Mouse (Mus musculus) liver, adult 2 months (tissue): ENCODE results near the gene Zfp526. TPM values are rescaled to one million over a fixed set of nuclear protein-coding genes. Genes with fewer than 3 reads are reported as not detected.
"Not testable (repeated sequence)": the region's sequence is repeated elsewhere in the genome, so short reads cannot be mapped to it uniquely, and the experiment has no call there.

Source experiments
- DNase-seq: peaks from one replicate; pipeline ENCODE4 v3.0.0-alpha.2; 2011; ENCODE audit warnings: low read depth, low spot score; ENCODE audit errors: extremely low read depth
- H3K27ac ChIP-seq: fragments of 200-500 bp; replicated peaks from 2 replicates; pipeline ENCODE4 v1.5.1; 2012; ENCODE audit warnings: low read depth, mild to moderate bottlenecking, control low read depth, inconsistent platforms, low read length; ENCODE audit not compliant: insufficient read depth
- H3K27me3 ChIP-seq: fragments of 200-500 bp; 2 replicates; pipeline ENCODE4 v1.6.1; 2012; ENCODE audit warnings: mild to moderate bottlenecking, moderate library complexity, low read length, inconsistent platforms; ENCODE audit not compliant: control insufficient read depth, insufficient read depth
- H3K36me3 ChIP-seq: fragments of 200-500 bp; 2 replicates; pipeline ENCODE4 v1.6.1; 2012; ENCODE audit warnings: low read length, inconsistent platforms; ENCODE audit not compliant: control insufficient read depth, insufficient read depth
- H3K4me1 ChIP-seq: fragments of 200-500 bp; 2 replicates; pipeline ENCODE4 v1.6.1; 2011; ENCODE audit warnings: low read length; ENCODE audit not compliant: control insufficient read depth, insufficient read depth
- H3K4me3 ChIP-seq: fragments of 200-500 bp; 2 replicates; pipeline ENCODE4 v1.5.1; 2011; ENCODE audit warnings: low read depth, mild to moderate bottlenecking, control low read depth, low read length, moderate library complexity; ENCODE audit not compliant: insufficient read depth
- H3K79me2 ChIP-seq: fragments of 200-500 bp; 2 replicates; pipeline ENCODE4 v1.6.1; 2012; ENCODE audit warnings: inconsistent platforms, mild to moderate bottlenecking, low read length, moderate library complexity; ENCODE audit not compliant: control insufficient read depth, insufficient read depth
- H3K9ac ChIP-seq: fragments of 200-500 bp; 2 replicates; pipeline ENCODE4 v1.6.1; 2012; ENCODE audit warnings: low read depth, mild to moderate bottlenecking, control low read depth, inconsistent platforms, low read length
- CTCF ChIP-seq: fragments of 200-500 bp; IDR thresholded peaks from 2 replicates; pipeline ENCODE4 v1.5.1; 2011; ENCODE audit warnings: low read depth, low read length, control low read depth
- POLR2A ChIP-seq: fragments of 200-500 bp; IDR thresholded peaks from 2 replicates; pipeline ENCODE4 v1.6.1; 2011; ENCODE audit warnings: low read length, control low read depth; ENCODE audit not compliant: insufficient read depth; ENCODE audit errors: extremely low read depth
- WGBS: fragments of 180-500 bp; shearing (Covaris S2); methylation state at CpG from one replicate; pipeline ENCODE4 v1.1.7; 2018; 5-methylcytosine and 5-hydroxymethylcytosine counted together
- polyA plus RNA-seq: library from polyadenylated mRNA; depleted of rRNA; stranded (reverse); fragments of >200 nt; gene quantifications from 2 replicates; pipeline ENCODE4 v1.2.3, GENCODE M21; 2012
- total RNA-seq: library from RNA; depleted of rRNA; stranded (reverse); fragments of >200 nt; gene quantifications from 2 replicates; pipeline ENCODE4 v1.2.3, GENCODE M21; 2014

Gene Zfp526
- total and polyA plus RNA-seq, 2 experiments = 2.2 to 4.7 TPM

DNA sequence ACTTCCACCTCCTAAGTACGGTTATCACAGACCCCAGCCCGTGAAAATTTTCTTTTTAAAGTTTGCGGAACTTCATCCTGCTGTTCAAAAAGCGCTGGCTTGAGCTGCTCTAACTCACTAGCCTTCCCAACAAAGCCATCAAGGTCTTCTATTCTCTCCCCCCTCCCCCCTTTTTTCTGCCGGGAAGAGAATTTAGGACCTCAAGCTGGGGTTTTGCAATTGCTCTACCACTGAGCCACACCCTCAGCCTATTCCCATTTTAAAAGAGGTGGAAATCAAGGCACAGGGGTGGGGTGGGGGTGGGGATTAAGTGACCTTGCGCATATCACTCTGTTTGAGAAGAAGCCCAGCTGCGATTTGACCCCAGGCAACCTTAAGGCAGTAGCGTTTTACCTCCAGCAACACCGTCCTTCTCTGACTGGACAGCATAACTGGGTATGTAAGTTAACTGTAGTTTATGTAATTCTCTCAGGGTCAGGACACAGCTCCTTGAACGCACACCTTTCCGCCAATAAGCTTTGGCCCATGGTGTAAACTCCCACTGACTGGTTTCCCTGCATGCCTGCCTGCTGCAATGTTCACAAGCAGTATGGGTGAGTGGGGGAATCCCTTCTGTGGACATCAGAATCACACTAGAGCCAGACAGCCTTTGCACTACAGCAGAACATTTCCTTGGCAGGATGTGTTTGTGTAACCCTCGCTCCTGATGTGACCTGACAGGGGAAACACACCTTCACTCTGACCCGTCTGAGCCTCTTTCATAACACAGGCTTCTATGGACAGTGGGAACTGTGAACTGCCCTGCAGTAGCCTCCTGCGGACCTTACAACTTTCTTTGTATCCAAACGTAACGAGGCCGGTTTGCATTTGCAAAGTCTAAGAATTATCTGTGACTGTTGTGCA lies 43.0 kb downstream of the Zfp526 start:
- H3K9ac ChIP-seq = peak overlapping the region; percentile 1; the same call in 1 of the 2 replicates
- H3K79me2 ChIP-seq = peaks cover 7% of the 10 kb centered on the region; the same call in 1 of the 2 replicates
- WGBS = 31% methylated on average over 17 of the region's 17 CpGs
- no peak for TF ChIP-seq POLR2A
- no peak for TF ChIP-seq CTCF
- no peak overlapping the region for H3K4me3 ChIP-seq
- no peaks in the 10 kb centered on the region for H3K36me3 ChIP-seq
- peak overlapping the region; percentile 28 for H3K27ac ChIP-seq
- H3K4me1 ChIP-seq = peaks cover 6% of the 10 kb centered on the region
- DNase-seq = peak; percentile 93
- no peaks in the 10 kb centered on the region for H3K27me3 ChIP-seq

- H3K27ac ChIP-seq, DNase-seq, H3K27me3 ChIP-seq, H3K9ac ChIP-seq, H3K36me3 ChIP-seq, H3K4me3 ChIP-seq: not testable (repeated sequence)
- WGBS = 83% methylated on average over 5 of the region's 5 CpGs
- peaks cover 11% of the 10 kb centered on the region for H3K4me1 ChIP-seq
- peaks cover 13% of the 10 kb centered on the region for H3K79me2 ChIP-seq
Measured at GRCm38 (mm10) chr7:25265743-25266142, 44.5 kb downstream of the Zfp526 start.

GRCm38 (mm10) chr7:25266180-25266962 lies 45.1 kb downstream of the Zfp526 start:
- no peak for TF ChIP-seq POLR2A
- Histone ChIP-seq H3K79me2 (peaks cover 19% of the 10 kb centered on the region), H3K4me1 (peaks cover 11% of the 10 kb centered on the region), H3K36me3 (no peaks in the 10 kb centered on the region), H3K4me3 (no peak overlapping the region), H3K27me3 (no peaks in the 10 kb centered on the region), H3K9ac (no peak overlapping the region), H3K27ac (no peak overlapping the region)
- WGBS = 81% methylated on average over 8 of the region's 8 CpGs
- no peak for DNase-seq

- TF ChIP-seq CTCF (no peak), POLR2A (peak; percentile 47; the same call in 1 of the 2 replicates)
Measured at GRCm38 (mm10) chr7:25267301-25267750, 46.1 kb downstream of the Zfp526 start, which contains the start of gene Cic. TSS of gene Cic (plus strand) at chr7:25267704.

GRCm38 (mm10) chr7:25267751-25268463 lies 46.7 kb downstream of the Zfp526 start:
- H3K27ac ChIP-seq = peak overlapping the region; percentile 96
- TF ChIP-seq CTCF (no peak), POLR2A (no peak)
- peak overlapping the region; percentile 73 for H3K4me3 ChIP-seq
- H3K36me3 ChIP-seq = no peaks in the 10 kb centered on the region
- peaks cover 11% of the 10 kb centered on the region for H3K4me1 ChIP-seq
- DNase-seq = peak; percentile 100
- WGBS = under 1% methylated on average over 33 of the region's 33 CpGs
- peaks cover 31% of the 10 kb centered on the region for H3K79me2 ChIP-seq
- H3K27me3 ChIP-seq = no peaks in the 10 kb centered on the region
- H3K9ac ChIP-seq = peak overlapping the region; percentile 84

More at GRCm38 (mm10) chr7:25267301-25267750, 46.1 kb downstream of the Zfp526 start, which contains the start of gene Cic:
- Histone ChIP-seq H3K4me3 (peak within 1 kb of the TSS; percentile 73), H3K27ac (peak within 1 kb of the TSS; percentile 96), H3K79me2 (peaks cover 27% of the 10 kb centered on the region), H3K27me3 (no peaks in the 10 kb centered on the region), H3K4me1 (peaks cover 11% of the 10 kb centered on the region), H3K9ac (peak within 1 kb of the TSS; percentile 84), H3K36me3 (no peaks in the 10 kb centered on the region)
- DNase-seq = peak; percentile 98
- 1% methylated on average over 29 of the region's 29 CpGs for WGBS
